Mouse (Mus musculus): ENCODE data around the gene Prl7d1.
"Not testable (repeated sequence)": the region's sequence is repeated elsewhere in the genome, so short reads cannot be mapped to it uniquely, and the experiment has no call there.

Prl7d1 gene

GRCm38 (mm10) chr13:27716636-27717035 lies at the start of gene Prl7d1:
Gene Prl7d1, minus strand, starts transcription at chr13:27716736.
- no peak for DNase-seq (ENCODE audit: low read depth)

- DNase-seq (ENCODE audit: low read depth) = no peak
Measured at GRCm38 (mm10) chr13:27734512-27735186, 18.1 kb upstream of the Prl7d1 start.

GRCm38 (mm10) chr13:27730286-27730959 lies 13.9 kb upstream of the Prl7d1 start:
- DNase-seq (ENCODE audit: low read depth) = not testable (repeated sequence)

- not testable (repeated sequence) for DNase-seq (ENCODE audit: low read depth)
Measured at GRCm38 (mm10) chr13:27725057-27725456, 8.5 kb upstream of the Prl7d1 start.

GRCm38 (mm10) chr13:27706521-27706920 lies 10.0 kb downstream of the Prl7d1 start:
- no peak for DNase-seq (ENCODE audit: low read depth)

DNA sequence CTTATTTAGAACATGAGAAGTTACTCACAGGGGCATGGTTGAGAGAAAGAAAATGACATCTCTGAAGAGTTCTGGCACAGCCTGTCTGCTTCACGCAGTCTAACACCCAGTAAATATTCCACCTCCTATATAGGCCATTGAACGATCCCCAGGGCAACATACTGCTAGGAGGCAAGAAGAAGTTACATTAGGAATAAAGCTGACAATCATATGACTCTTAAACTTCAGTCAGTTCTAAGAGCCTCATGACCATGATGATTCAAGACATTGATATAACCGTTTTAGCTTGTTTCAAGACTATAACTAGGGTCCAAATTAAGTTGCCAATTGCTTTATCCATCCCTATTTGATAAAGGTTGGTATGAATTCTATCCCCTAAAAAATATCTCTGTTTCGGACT lies 48.6 kb downstream of the Prl7d1 start, which contains the start of gene Prl7a2:
Prl7a2 (minus strand) TSS at position 101 of the 400 bp plus-strand sequence.
- DNase-seq (ENCODE audit: low read depth) = no peak

DNA sequence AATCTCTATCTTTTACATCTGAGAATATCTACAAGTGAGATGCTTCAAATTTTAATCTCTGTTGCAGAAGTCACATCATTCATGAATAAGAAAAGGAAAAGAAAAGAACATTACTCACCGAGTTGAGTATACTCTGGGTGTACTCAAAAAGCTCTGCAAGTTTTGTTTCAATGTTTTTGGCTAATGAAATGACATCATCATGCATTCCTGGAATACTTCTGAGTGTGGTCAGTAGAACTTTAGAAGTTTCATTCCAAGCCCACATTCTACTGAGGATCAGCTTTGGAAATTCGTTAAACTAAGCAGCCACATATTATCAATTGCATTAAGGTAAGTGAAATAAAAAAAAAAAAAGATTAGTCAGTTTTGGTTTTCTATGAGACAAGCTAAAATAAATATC lies 55.8 kb downstream of the Prl7d1 start:
- DNase-seq (ENCODE audit: low read depth) = no peak
